Mouse (Mus musculus) ES-E14 (cell line): Measurements from ENCODE around the gene Mnt. TPM values are rescaled to one million over a fixed set of nuclear protein-coding genes. Genes with fewer than 3 reads are reported as not detected.

Experiments
- DNase-seq: peaks from one replicate; pipeline ENCODE4 v3.0.0-alpha.2; 2013; ENCODE audit warnings: low read depth, low spot score
- H3K27ac ChIP-seq: 2 replicates; pipeline ENCODE4 v1.5.1; 2012; ENCODE audit warnings: low read depth, mild to moderate bottlenecking, low read length, moderate library complexity, mixed read lengths; ENCODE audit not compliant: poor library complexity, insufficient read depth, severe bottlenecking
- H3K36me3 ChIP-seq: 2 replicates; pipeline ENCODE4 v1.6.1; 2012; ENCODE audit warnings: mild to moderate bottlenecking, low read length, moderate library complexity, mixed read lengths; ENCODE audit not compliant: control insufficient read depth, poor library complexity, insufficient read depth, severe bottlenecking
- H3K4me1 ChIP-seq, 2 experiments: fragments of 150-350 bp in 1 of 2; sonication (generic) in 1 of 2; 2 replicates each; pipeline ENCODE4 v1.6.1; 2012; ENCODE audit warnings: low read length in 2 of 2, mild to moderate bottlenecking in 1 of 2, mixed read lengths in 1 of 2; ENCODE audit not compliant: control insufficient read depth in 2 of 2, insufficient read depth in 2 of 2, poor library complexity in 1 of 2
- H3K4me3 ChIP-seq, 2 experiments: fragments of 150-350 bp in 1 of 2; sonication (generic) in 1 of 2; 2 replicates each; pipeline ENCODE4 v1.5.1; 2012; ENCODE audit warnings: low read length in 2 of 2, low read depth in 1 of 2, mild to moderate bottlenecking in 1 of 2, mixed read lengths in 1 of 2; ENCODE audit not compliant: insufficient read depth in 1 of 2, poor library complexity in 1 of 2, severe bottlenecking in 1 of 2
- H3K9ac ChIP-seq: 2 replicates; pipeline ENCODE4 v1.6.1; 2012; ENCODE audit warnings: low read depth, mild to moderate bottlenecking, low read length, mixed read lengths; ENCODE audit not compliant: poor library complexity, insufficient read depth, severe bottlenecking
- H3K9me3 ChIP-seq: fragments of 150-350 bp; sonication (generic); 2 replicates; pipeline ENCODE4 v1.6.1; 2012; ENCODE audit warnings: low read depth, mild to moderate bottlenecking, low read length; ENCODE audit not compliant: control insufficient read depth, insufficient read depth
- CHD2 ChIP-seq: IDR thresholded peaks from 2 replicates; pipeline ENCODE4 v1.6.1; 2014; ENCODE audit warnings: mild to moderate bottlenecking, low read depth, low read length, inconsistent platforms
- HCFC1 ChIP-seq: IDR thresholded peaks from 2 replicates; pipeline ENCODE4 v1.6.1; 2012; ENCODE audit warnings: low read length, inconsistent platforms, borderline replicate concordance; ENCODE audit not compliant: insufficient read depth
- MAFK ChIP-seq: IDR thresholded peaks from 2 replicates; pipeline ENCODE4 v1.6.1; 2014; ENCODE audit warnings: mild to moderate bottlenecking, low read depth, low read length, inconsistent platforms; ENCODE audit not compliant: insufficient read depth
- ZC3H11A ChIP-seq: IDR thresholded peaks from 2 replicates; pipeline ENCODE4 v1.6.1; 2012; ENCODE audit warnings: low read depth, mild to moderate bottlenecking, inconsistent platforms, low read length, borderline replicate concordance
- ZNF384 ChIP-seq: IDR thresholded peaks from 2 replicates; pipeline ENCODE4 v1.6.1; 2012; ENCODE audit warnings: low read depth, low read length, inconsistent platforms
- in situ Hi-C, 2 experiments: fragments of 600-800 bp; cut with MboI; formaldehyde crosslinking; loops; one replicate each; pipeline ENCODE4 v1.15.1; 2025; ENCODE audit warnings: low sequenced_read_pairs in 2 of 2, inconsistent platforms in 1 of 2; ENCODE audit not compliant: unreplicated experiment in 2 of 2
- total RNA-seq: library from RNA; depleted of rRNA; stranded (reverse); fragments of 300-350 nt; gene quantifications from 2 replicates; pipeline ENCODE4 v1.2.3, GENCODE M21; 2012

The Mnt gene
- total RNA-seq, 1 experiment: 10.2 TPM

GRCm38 (mm10) chr11:74857756-74858155, 27.0 kb downstream of the Mnt start:
- in situ Hi-C loops: no loop called here
- Histone ChIP-seq H3K27ac (no peak overlapping the region), H3K4me1 (peaks cover 1 to 18% of the 10 kb centered on the region in 2 experiments; a peak in 2 of 4 replicates), H3K9me3 (no peaks in the 10 kb centered on the region), H3K4me3 (peak overlapping the region in 1 of 2 experiments; percentile 26; a peak in 1 of 4 replicates), H3K9ac (peak overlapping the region; percentile 24; the same call in 1 of the 2 replicates), H3K36me3 (peaks cover 6% of the 10 kb centered on the region; the same call in 1 of the 2 replicates)
- no peak for TF ChIP-seq CHD2
- TF ChIP-seq HCFC1: no peak
- no peak for TF ChIP-seq MAFK
- TF ChIP-seq ZC3H11A: no peak
- no peak for TF ChIP-seq ZNF384
- DNase-seq: no peak

GRCm38 (mm10) chr11:74862129-74862528, 31.4 kb downstream of the Mnt start:
- Histone ChIP-seq H3K4me3 (no peak overlapping the region), H3K4me1 (peaks cover 1 to 16% of the 10 kb centered on the region in 2 experiments; a peak in 2 of 4 replicates), H3K36me3 (no peaks in the 10 kb centered on the region; the same call in 1 of the 2 replicates), H3K27ac (no peak overlapping the region), H3K9ac (no peak overlapping the region), H3K9me3 (no peaks in the 10 kb centered on the region)
- DNase-seq: no peak
- TF ChIP-seq ZC3H11A: no peak
- no peak for TF ChIP-seq CHD2
- no peak for TF ChIP-seq MAFK
- no peak for TF ChIP-seq HCFC1
- TF ChIP-seq ZNF384: no peak
- in situ Hi-C loops: no loop called here

GRCm38 (mm10) chr11:74863471-74863870, 32.8 kb downstream of the Mnt start:
- H3K36me3 ChIP-seq: peaks cover 4% of the 10 kb centered on the region; the same call in 1 of the 2 replicates
- H3K4me3 ChIP-seq: no peak overlapping the region
- no peak overlapping the region for H3K9ac ChIP-seq

DNA sequence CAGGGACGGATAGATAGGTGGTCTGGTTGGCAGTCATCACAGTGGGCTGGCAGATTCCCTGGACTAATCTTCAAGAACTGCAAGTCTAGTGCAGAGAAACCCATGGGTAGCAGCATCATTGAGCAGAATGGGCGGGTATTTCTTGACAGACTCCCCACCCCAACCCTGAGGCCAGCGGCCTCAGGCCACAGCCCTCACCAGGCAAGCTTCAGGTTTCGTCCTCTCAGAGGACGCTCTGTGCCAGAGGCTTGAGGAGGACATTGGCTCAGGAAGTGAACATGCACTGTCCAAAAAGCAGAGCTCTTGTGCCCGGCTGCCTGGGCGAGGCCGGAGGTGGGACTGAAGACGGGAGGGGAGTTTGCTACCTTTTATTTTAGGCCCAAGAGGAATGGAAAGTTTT, 33.7 kb downstream of the Mnt start:
- no peak for DNase-seq
- no peak overlapping the region for H3K4me3 ChIP-seq
- H3K9me3 ChIP-seq: no peaks in the 10 kb centered on the region
- H3K36me3 ChIP-seq: peaks cover 4% of the 10 kb centered on the region; the same call in 1 of the 2 replicates
- H3K4me1 ChIP-seq: peaks cover under 1 to 5% of the 10 kb centered on the region in 2 experiments; a peak in 2 of 4 replicates
- no peak overlapping the region for H3K9ac ChIP-seq
- in situ Hi-C loops: no loop called here
- no peak overlapping the region for H3K27ac ChIP-seq
- TF ChIP-seq MAFK: no peak
- no peak for TF ChIP-seq ZC3H11A
- no peak for TF ChIP-seq CHD2
- no peak for TF ChIP-seq HCFC1
- TF ChIP-seq ZNF384: no peak

More at GRCm38 (mm10) chr11:74863471-74863870, 32.8 kb downstream of the Mnt start:
- H3K9me3 ChIP-seq: no peaks in the 10 kb centered on the region
- in situ Hi-C loops: no loop called here
- no peak overlapping the region for H3K27ac ChIP-seq
- no peak for DNase-seq
- H3K4me1 ChIP-seq: peaks cover 0 to 8% of the 10 kb centered on the region in 2 experiments; a peak in 2 of 4 replicates
- TF ChIP-seq ZNF384 (no peak), ZC3H11A (no peak), CHD2 (no peak), HCFC1 (no peak), MAFK (no peak)

GRCm38 (mm10) chr11:74865252-74865651, 34.5 kb downstream of the Mnt start:
- H3K36me3 ChIP-seq: peaks cover 4% of the 10 kb centered on the region; the same call in 1 of the 2 replicates

More at GRCm38 (mm10) chr11:74865252-74865651, 34.5 kb downstream of the Mnt start:
- Histone ChIP-seq H3K9me3 (no peaks in the 10 kb centered on the region), H3K4me1 (peaks cover 2 to 5% of the 10 kb centered on the region in 2 experiments; a peak in 2 of 4 replicates), H3K27ac (no peak overlapping the region), H3K9ac (no peak overlapping the region), H3K4me3 (no peak overlapping the region)
- TF ChIP-seq ZNF384 (no peak), HCFC1 (no peak), ZC3H11A (no peak), CHD2 (no peak)
- in situ Hi-C loops: no loop called here
- DNase-seq: no peak
